Mouse (Mus musculus): Measurements from ENCODE around the gene Tgif2.

DNA sequence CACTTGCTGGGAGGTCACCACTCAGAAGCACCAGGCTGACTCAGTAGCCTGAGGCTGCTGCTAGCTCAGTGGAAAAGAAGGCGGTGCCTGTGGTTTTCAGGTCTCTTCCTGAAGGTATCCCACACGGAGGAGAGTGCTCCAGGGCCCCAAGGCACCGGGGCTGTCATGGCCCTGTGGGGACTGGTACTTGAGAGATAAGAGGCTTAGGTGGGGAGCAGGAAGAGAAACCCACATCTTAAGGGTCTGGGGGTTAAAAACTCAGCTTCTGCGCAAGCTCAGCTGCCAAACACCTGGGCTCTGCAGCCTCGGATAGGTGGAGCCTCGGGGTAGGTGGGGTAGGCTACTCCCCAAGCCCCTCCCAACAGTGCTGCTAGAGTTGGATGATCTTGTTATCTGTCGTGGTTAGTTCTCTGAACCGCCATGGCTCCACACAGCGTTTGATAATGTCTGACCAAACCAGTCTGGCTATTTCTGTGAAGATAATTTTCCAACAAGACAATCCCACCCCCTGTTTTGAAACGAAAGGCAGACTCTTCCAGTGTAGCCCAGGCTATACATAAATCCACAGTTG lies 42.7 kb downstream of the Tgif2 start:
- no peak for TF ChIP-seq CTCF (IDR thresholded peaks at IDR 0.05; ENCODE audit: low read depth, low read length)
- no peak for TF ChIP-seq POLR2A (IDR thresholded peaks at IDR 0.05; ENCODE audit: extremely low read depth, insufficient read depth, low read length)
